Mouse (Mus musculus): ENCODE measurements around the gene Fbxl5. TPM values are rescaled to one million over a fixed set of nuclear protein-coding genes. Genes with fewer than 3 reads are reported as not detected.

The Fbxl5 gene
- total RNA-seq, 2 experiments from 2014 or later, result 64.2 to 73.9 TPM

Other genes starting within 250 kb of the Fbxl5 start
- 10 to 100 TPM; 13.8 to 18.8 TPM for gene Cc2d2a, start 159.3 kb downstream of the Fbxl5 start, total RNA-seq (2021)
- 1 to 10 TPM; 1.7 to 2.1 TPM for gene Bst1, start 2.8 kb downstream of the Fbxl5 start, total RNA-seq (2021)
- gene Cd38, start 46.9 kb upstream of the Fbxl5 start, total RNA-seq (2021), result 10 to 100 TPM; 12.9 to 18.4 TPM
- gene Gm7879, start 91.5 kb upstream of the Fbxl5 start, total RNA-seq (2021), result 10 to 100 TPM; 12.9 to 13.8 TPM
- gene Fgfbp1, start 160.1 kb upstream of the Fbxl5 start, total RNA-seq (2021), result not detected